ENCODE assay signal across 24 mouse cellular contexts in genomic region chr13:112818125-112818524, GRCm38 (mm10).
"Had no signal": no experiment of that assay in that cellular context is flagged by ENCODE, and none has a peak within 500 bp of the region (broad histone marks: within the 10 kb centered on the region; RNA-seq: fewer than 3 reads in every experiment).

No protein-coding gene starts in this region.

- H3K4me1 ChIP-seq: hindbrain, embryonic 13.5 days; hindbrain, embryonic 15.5 days; kidney, embryonic 15.5 days; limb, embryonic 13.5 days; limb, embryonic 15.5 days had no signal

- H3K9me3 ChIP-seq: heart, embryonic 13.5 days; heart, embryonic 15.5 days; hindbrain, embryonic 13.5 days; hindbrain, embryonic 15.5 days; kidney, embryonic 15.5 days; limb, embryonic 13.5 days; limb, embryonic 15.5 days had no signal

- H3K4me3 ChIP-seq: heart, adult 2 months; heart, embryonic 13.5 days; heart, embryonic 15.5 days; hindbrain, embryonic 13.5 days; hindbrain, embryonic 15.5 days; kidney, embryonic 15.5 days; limb, embryonic 13.5 days; limb, embryonic 15.5 days had no signal

- ATAC-seq: hindbrain, postnatal 0 days; intestine, embryonic 16.5 days had no signal

- DNase-seq: gastrocnemius, postnatal 14 days; gastrocnemius, postnatal 36 days; heart, adult 2 months; heart, postnatal 14 days; heart, postnatal 36 days; kidney, adult 11 months; kidney, adult 2 months; kidney, adult 9 months; kidney, postnatal 14 days; kidney, postnatal 36 days; layer of hippocampus, adult 9-11 months; layer of hippocampus, postnatal 36 days; left cerebral cortex, postnatal 4 days had no signal

- H3K27ac ChIP-seq: heart, adult 2 months; heart, embryonic 13.5 days; heart, embryonic 15.5 days; hindbrain, embryonic 13.5 days; hindbrain, embryonic 15.5 days; hindbrain, postnatal 0 days; kidney, embryonic 15.5 days; kidney, postnatal 0 days; limb, embryonic 13.5 days; limb, embryonic 15.5 days had no signal

- H3K9ac ChIP-seq: heart, embryonic 13.5 days; heart, embryonic 15.5 days; hindbrain, embryonic 13.5 days; hindbrain, embryonic 15.5 days; kidney, embryonic 15.5 days; limb, embryonic 13.5 days; limb, embryonic 15.5 days had no signal

- H3K4me2 ChIP-seq: heart, embryonic 11.5 days; heart, embryonic 13.5 days; heart, embryonic 15.5 days; hindbrain, embryonic 13.5 days; hindbrain, embryonic 15.5 days; kidney, embryonic 15.5 days; limb, embryonic 13.5 days; limb, embryonic 15.5 days had no signal

- H3K36me3 ChIP-seq: heart, embryonic 15.5 days; hindbrain, embryonic 13.5 days; hindbrain, embryonic 15.5 days; kidney, embryonic 15.5 days; limb, embryonic 13.5 days had no signal

- H3K27me3 ChIP-seq: heart, embryonic 13.5 days; heart, embryonic 15.5 days; hindbrain, embryonic 13.5 days; hindbrain, embryonic 15.5 days; kidney, embryonic 15.5 days; limb, embryonic 13.5 days; limb, embryonic 15.5 days had no signal
